Mouse (Mus musculus): ENCODE measurements around the gene Ppp6r3. TPM values are rescaled to one million over a fixed set of nuclear protein-coding genes. Genes with fewer than 3 reads are reported as not detected.

The Ppp6r3 gene
- polyA plus RNA-seq (2015; fragmentation: Nextera tagmentation; extraction: Ambion mirVana): 23.9 and 24.6 TPM in 2 replicates

- Histone ChIP-seq H3K9me3 (replicated peaks; ENCODE audit: control insufficient read depth, low read length) (no peaks in the 10 kb centered on the region), H3K36me3 (ENCODE audit: control insufficient read depth, insufficient read depth) (no peaks in the 10 kb centered on the region), H3K27me3 (ENCODE audit: control insufficient read depth, insufficient read depth, low read depth, low read length) (no peaks in the 10 kb centered on the region), H3K9ac (ENCODE audit: low read depth, low read length) (peak within 1 kb of the TSS; percentile 96), H3K4me1 (ENCODE audit: control insufficient read depth, low read depth, low read length) (peaks cover 32% of the 10 kb centered on the region), H3K4me3 (ENCODE audit: low read depth, low read length) (peak within 1 kb of the TSS; percentile 95), H3K27ac (ENCODE audit: low read length) (peak within 1 kb of the TSS; percentile 95), H3K4me2 (ENCODE audit: low read depth, low read length) (peak within 1 kb of the TSS; percentile 64)
- WGBS (ENCODE audit: insufficient replicate concordance): under 1% methylated on average over 50 of the region's 51 CpGs
- peak; percentile 97 for ATAC-seq (ENCODE audit: low read depth)
Measured at GRCm38 (mm10) chr19:3575632-3576384, at the start of gene Ppp6r3. Gene Ppp6r3 (minus strand): TSS chr19:3575749.

- H3K4me3 ChIP-seq (ENCODE audit: low read depth, low read length): no peak overlapping the region
- H3K9ac ChIP-seq (ENCODE audit: low read depth, low read length): no peak overlapping the region
- ATAC-seq (ENCODE audit: low read depth): no peak
- no peaks in the 10 kb centered on the region for H3K27me3 ChIP-seq (ENCODE audit: control insufficient read depth, insufficient read depth, low read depth, low read length)
- H3K27ac ChIP-seq (ENCODE audit: low read length): no peak overlapping the region
- H3K36me3 ChIP-seq (ENCODE audit: control insufficient read depth, insufficient read depth): peaks cover 19% of the 10 kb centered on the region
- WGBS (ENCODE audit: insufficient replicate concordance): 73% methylated on average over 7 of the region's 7 CpGs
- H3K9me3 ChIP-seq (replicated peaks; ENCODE audit: control insufficient read depth, low read length): no peaks in the 10 kb centered on the region
- H3K4me2 ChIP-seq (ENCODE audit: low read depth, low read length): no peak overlapping the region
- H3K4me1 ChIP-seq (ENCODE audit: control insufficient read depth, low read depth, low read length): no peaks in the 10 kb centered on the region
Measured at GRCm38 (mm10) chr19:3625111-3625510, 49.6 kb upstream of the Ppp6r3 start.

DNA sequence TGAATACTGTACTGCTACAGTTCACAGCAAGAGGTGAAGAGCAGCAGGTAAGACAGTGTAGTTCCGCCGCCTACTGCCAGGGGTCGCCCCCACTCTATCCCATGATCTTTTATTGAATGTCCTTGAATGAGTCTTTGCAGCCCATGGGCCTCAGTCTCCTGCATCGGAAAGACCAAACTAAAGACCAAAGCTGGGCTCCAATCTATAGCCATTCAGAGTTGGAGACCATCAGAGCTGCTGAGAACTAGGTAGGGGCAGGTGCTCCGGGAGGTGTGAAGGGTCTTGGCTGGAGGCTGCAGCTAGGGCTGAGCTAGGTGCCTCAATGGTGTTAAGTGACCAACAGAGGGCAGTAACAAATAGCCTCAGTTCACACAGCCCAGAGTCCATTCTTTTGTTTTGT lies 48.3 kb upstream of the Ppp6r3 start:
- peak; percentile 37; the same call in 1 of the 2 replicates for ATAC-seq (ENCODE audit: low read depth)
- WGBS (ENCODE audit: insufficient replicate concordance): 48% methylated on average over 5 of the region's 5 CpGs
- H3K4me1 ChIP-seq (ENCODE audit: control insufficient read depth, low read depth, low read length): no peaks in the 10 kb centered on the region
- no peaks in the 10 kb centered on the region for H3K27me3 ChIP-seq (ENCODE audit: control insufficient read depth, insufficient read depth, low read depth, low read length)
- H3K9ac ChIP-seq (ENCODE audit: low read depth, low read length): no peak overlapping the region
- H3K4me2 ChIP-seq (ENCODE audit: low read depth, low read length): no peak overlapping the region
- no peak overlapping the region for H3K27ac ChIP-seq (ENCODE audit: low read length)
- peaks cover 26% of the 10 kb centered on the region for H3K36me3 ChIP-seq (ENCODE audit: control insufficient read depth, insufficient read depth)
- H3K9me3 ChIP-seq (replicated peaks; ENCODE audit: control insufficient read depth, low read length): no peaks in the 10 kb centered on the region
- H3K4me3 ChIP-seq (ENCODE audit: low read depth, low read length): no peak overlapping the region

- H3K9ac ChIP-seq (ENCODE audit: low read depth, low read length): no peak overlapping the region
- no peaks in the 10 kb centered on the region for H3K4me1 ChIP-seq (ENCODE audit: control insufficient read depth, low read depth, low read length)
- no peaks in the 10 kb centered on the region for H3K9me3 ChIP-seq (replicated peaks; ENCODE audit: control insufficient read depth, low read length)
- H3K4me3 ChIP-seq (ENCODE audit: low read depth, low read length): no peak overlapping the region
- 78% methylated on average over 4 of the region's 4 CpGs for WGBS (ENCODE audit: insufficient replicate concordance)
- no peak overlapping the region for H3K27ac ChIP-seq (ENCODE audit: low read length)
- no peaks in the 10 kb centered on the region for H3K27me3 ChIP-seq (ENCODE audit: control insufficient read depth, insufficient read depth, low read depth, low read length)
- ATAC-seq (ENCODE audit: low read depth): no peak
- H3K4me2 ChIP-seq (ENCODE audit: low read depth, low read length): no peak overlapping the region
- H3K36me3 ChIP-seq (ENCODE audit: control insufficient read depth, insufficient read depth): peaks cover 25% of the 10 kb centered on the region
Measured at GRCm38 (mm10) chr19:3623294-3623693, 47.7 kb upstream of the Ppp6r3 start.

GRCm38 (mm10) chr19:3620871-3621270 lies 45.3 kb upstream of the Ppp6r3 start:
- H3K36me3 ChIP-seq (ENCODE audit: control insufficient read depth, insufficient read depth): peaks cover 21% of the 10 kb centered on the region
- 81% methylated on average over 10 of the region's 10 CpGs for WGBS (ENCODE audit: insufficient replicate concordance)
- no peaks in the 10 kb centered on the region for H3K4me1 ChIP-seq (ENCODE audit: control insufficient read depth, low read depth, low read length)
- H3K9ac ChIP-seq (ENCODE audit: low read depth, low read length): no peak overlapping the region
- H3K4me2 ChIP-seq (ENCODE audit: low read depth, low read length): no peak overlapping the region
- no peak overlapping the region for H3K4me3 ChIP-seq (ENCODE audit: low read depth, low read length)
- no peak overlapping the region for H3K27ac ChIP-seq (ENCODE audit: low read length)
- no peaks in the 10 kb centered on the region for H3K9me3 ChIP-seq (replicated peaks; ENCODE audit: control insufficient read depth, low read length)
- no peaks in the 10 kb centered on the region for H3K27me3 ChIP-seq (ENCODE audit: control insufficient read depth, insufficient read depth, low read depth, low read length)
- no peak for ATAC-seq (ENCODE audit: low read depth)

- H3K4me3 ChIP-seq (ENCODE audit: low read depth, low read length): no peak overlapping the region
- H3K27ac ChIP-seq (ENCODE audit: low read length): no peak overlapping the region
- no peak overlapping the region for H3K9ac ChIP-seq (ENCODE audit: low read depth, low read length)
- H3K4me1 ChIP-seq (ENCODE audit: control insufficient read depth, low read depth, low read length): no peaks in the 10 kb centered on the region
- H3K36me3 ChIP-seq (ENCODE audit: control insufficient read depth, insufficient read depth): peaks cover 21% of the 10 kb centered on the region
- no peak for ATAC-seq (ENCODE audit: low read depth)
- H3K9me3 ChIP-seq (replicated peaks; ENCODE audit: control insufficient read depth, low read length): no peaks in the 10 kb centered on the region
- no peak overlapping the region for H3K4me2 ChIP-seq (ENCODE audit: low read depth, low read length)
- H3K27me3 ChIP-seq (ENCODE audit: control insufficient read depth, insufficient read depth, low read depth, low read length): no peaks in the 10 kb centered on the region
- WGBS (ENCODE audit: insufficient replicate concordance): 67% methylated on average over 2 of the region's 2 CpGs
Measured at GRCm38 (mm10) chr19:3619359-3619758, 43.8 kb upstream of the Ppp6r3 start.

GRCm38 (mm10) chr19:3613991-3614390 lies 38.4 kb upstream of the Ppp6r3 start:
- H3K4me3 ChIP-seq (ENCODE audit: low read depth, low read length): no peak overlapping the region
- H3K9me3 ChIP-seq (replicated peaks; ENCODE audit: control insufficient read depth, low read length): no peaks in the 10 kb centered on the region
- no peak for ATAC-seq (ENCODE audit: low read depth)
- no peak overlapping the region for H3K9ac ChIP-seq (ENCODE audit: low read depth, low read length)
- no peak overlapping the region for H3K27ac ChIP-seq (ENCODE audit: low read length)
- no peaks in the 10 kb centered on the region for H3K27me3 ChIP-seq (ENCODE audit: control insufficient read depth, insufficient read depth, low read depth, low read length)
- H3K4me1 ChIP-seq (ENCODE audit: control insufficient read depth, low read depth, low read length): peaks cover 4% of the 10 kb centered on the region; the same call in 1 of the 2 replicates
- peaks cover 8% of the 10 kb centered on the region for H3K36me3 ChIP-seq (ENCODE audit: control insufficient read depth, insufficient read depth)
- 77% methylated on average over 10 of the region's 10 CpGs for WGBS (ENCODE audit: insufficient replicate concordance)
- no peak overlapping the region for H3K4me2 ChIP-seq (ENCODE audit: low read depth, low read length)

DNA sequence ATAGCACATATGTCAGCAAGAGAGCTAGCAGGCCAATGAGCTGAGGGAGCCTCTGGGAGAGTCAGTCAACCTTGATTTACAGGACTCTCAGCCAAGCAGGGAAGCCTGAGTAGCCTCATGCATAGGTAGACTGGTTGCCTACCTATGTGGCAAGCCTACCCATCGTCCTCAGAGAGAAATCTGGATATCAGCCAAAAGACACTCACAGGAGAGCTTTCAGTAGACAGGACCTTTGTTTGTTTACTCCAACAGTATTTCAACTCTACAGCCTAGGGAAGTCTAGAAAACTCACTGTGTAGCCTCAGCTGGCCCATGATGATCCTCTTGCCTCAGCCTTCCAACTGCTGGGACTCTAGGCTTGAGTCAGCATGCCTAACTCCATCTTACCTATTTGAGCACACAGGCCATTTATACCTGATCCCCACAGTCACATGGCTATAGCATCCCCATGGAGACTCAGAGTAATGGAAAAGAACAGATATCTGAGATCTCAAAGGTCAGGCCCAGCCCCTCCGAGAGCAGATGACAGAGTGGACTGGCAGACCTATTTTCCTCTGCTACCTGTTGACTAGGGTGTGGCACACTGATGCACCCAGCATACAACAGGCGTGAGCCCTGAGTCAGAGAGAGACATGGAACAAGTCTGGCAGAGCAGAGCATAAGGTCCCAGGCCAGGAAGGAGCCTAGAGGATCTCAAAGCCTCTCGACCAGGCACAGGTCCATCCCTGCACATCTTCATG lies 37.2 kb upstream of the Ppp6r3 start:
- H3K9ac ChIP-seq (ENCODE audit: low read depth, low read length): no peak overlapping the region
- peak; percentile 71 for ATAC-seq (ENCODE audit: low read depth)
- peaks cover 4% of the 10 kb centered on the region; the same call in 1 of the 2 replicates for H3K4me1 ChIP-seq (ENCODE audit: control insufficient read depth, low read depth, low read length)
- H3K27ac ChIP-seq (ENCODE audit: low read length): no peak overlapping the region
- WGBS (ENCODE audit: insufficient replicate concordance): 69% methylated on average over 4 of the region's 4 CpGs
- no peaks in the 10 kb centered on the region for H3K27me3 ChIP-seq (ENCODE audit: control insufficient read depth, insufficient read depth, low read depth, low read length)
- no peak overlapping the region for H3K4me3 ChIP-seq (ENCODE audit: low read depth, low read length)
- peaks cover 8% of the 10 kb centered on the region; the same call in 1 of the 2 replicates for H3K36me3 ChIP-seq (ENCODE audit: control insufficient read depth, insufficient read depth)
- no peak overlapping the region for H3K4me2 ChIP-seq (ENCODE audit: low read depth, low read length)
- H3K9me3 ChIP-seq (replicated peaks; ENCODE audit: control insufficient read depth, low read length): no peaks in the 10 kb centered on the region

- no peak for ATAC-seq (ENCODE audit: low read depth)
- 66% methylated on average over 8 of the region's 8 CpGs for WGBS (ENCODE audit: insufficient replicate concordance)
- no peak overlapping the region for H3K27ac ChIP-seq (ENCODE audit: low read length)
- H3K36me3 ChIP-seq (ENCODE audit: control insufficient read depth, insufficient read depth): peaks cover 8% of the 10 kb centered on the region; the same call in 1 of the 2 replicates
- no peak overlapping the region for H3K9ac ChIP-seq (ENCODE audit: low read depth, low read length)
- H3K4me1 ChIP-seq (ENCODE audit: control insufficient read depth, low read depth, low read length): peaks cover 4% of the 10 kb centered on the region; the same call in 1 of the 2 replicates
- H3K9me3 ChIP-seq (replicated peaks; ENCODE audit: control insufficient read depth, low read length): no peaks in the 10 kb centered on the region
- no peak overlapping the region for H3K4me3 ChIP-seq (ENCODE audit: low read depth, low read length)
- no peaks in the 10 kb centered on the region for H3K27me3 ChIP-seq (ENCODE audit: control insufficient read depth, insufficient read depth, low read depth, low read length)
- H3K4me2 ChIP-seq (ENCODE audit: low read depth, low read length): no peak overlapping the region
Measured at GRCm38 (mm10) chr19:3611730-3612129, 36.2 kb upstream of the Ppp6r3 start.

Measured in liver, embryonic 16.5 days (tissue).